Mouse (Mus musculus): ENCODE results near the gene Map4.

DNA sequence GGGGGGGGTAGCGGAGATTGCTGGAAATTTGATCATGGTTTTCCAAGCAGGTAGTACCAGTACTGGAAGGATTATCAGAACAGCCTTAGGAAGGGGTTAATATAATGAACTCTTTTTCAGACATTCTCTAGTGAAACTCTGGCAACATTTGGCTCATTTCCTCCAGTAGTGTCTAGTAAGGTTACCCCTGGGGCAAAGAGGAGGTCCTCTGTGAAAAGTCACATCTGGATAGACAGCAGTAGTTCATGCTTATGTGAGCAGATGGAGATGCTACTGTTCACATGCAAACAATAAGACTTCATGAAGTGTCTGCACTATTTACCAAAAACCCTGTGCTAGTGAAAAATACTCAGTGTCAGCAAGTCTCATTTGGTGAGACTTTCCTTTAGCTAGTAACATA is 125.9 kb downstream of the Map4 start:
- TF ChIP-seq CTCF (IDR thresholded peaks at IDR 0.05; ENCODE audit: low read depth) (no peak), EP300 (optimal IDR thresholded peaks at IDR 0.05) (no peak)

Data from stomach, postnatal 0 days (tissue).